Mouse (Mus musculus) kidney, postnatal 0 days (tissue): ENCODE results near the gene Nedd9. TPM values are rescaled to one million over a fixed set of nuclear protein-coding genes. Genes with fewer than 3 reads are reported as not detected.

Experiments
- ATAC-seq: fragments of 200-750 bp; cut with Nextera tagmentation; replicated peaks from 2 replicates; pipeline ENCODE4 v1.8.0; 2017; ENCODE audit warnings: low read depth, moderate number of reproducible peaks, moderate TSS enrichment, moderate library complexity; ENCODE audit not compliant: low FRiP score
- DNase-seq: peaks from one replicate; pipeline ENCODE4 v3.0.0-alpha.2; 2016; ENCODE audit warnings: low spot score
- H3K27ac ChIP-seq: fragments of 300-500 bp; sonication (generic); 2 replicates; pipeline ENCODE4 v1.5.1; 2014; ENCODE audit warnings: mild to moderate bottlenecking
- H3K27me3 ChIP-seq: fragments of 300-500 bp; sonication (generic); 2 replicates; pipeline ENCODE4 v1.6.1; 2014; ENCODE audit warnings: low read length, mixed read lengths; ENCODE audit not compliant: insufficient read depth
- H3K36me3 ChIP-seq: fragments of 300-500 bp; sonication (generic); 2 replicates; pipeline ENCODE4 v1.6.1; 2014; ENCODE audit warnings: low read length, mixed read lengths; ENCODE audit not compliant: insufficient read depth
- H3K4me1 ChIP-seq: fragments of 300-500 bp; sonication (generic); replicated peaks from 2 replicates; pipeline ENCODE4 v1.6.1; 2014; ENCODE audit warnings: antibody characterized with exemption, low read length, mixed read lengths; ENCODE audit not compliant: insufficient read depth
- H3K4me2 ChIP-seq: fragments of 300-500 bp; sonication (generic); 2 replicates; pipeline ENCODE4 v1.6.1; 2014; ENCODE audit warnings: mild to moderate bottlenecking, low read length, moderate library complexity, mixed read lengths
- H3K4me3 ChIP-seq: fragments of 300-500 bp; sonication (generic); replicated peaks from 2 replicates; pipeline ENCODE4 v1.5.1; 2014; ENCODE audit warnings: low read depth, low read length
- H3K9ac ChIP-seq: fragments of 300-500 bp; sonication (generic); 2 replicates; pipeline ENCODE4 v1.6.1; 2014; ENCODE audit warnings: low read depth, low read length
- H3K9me3 ChIP-seq: fragments of 300-500 bp; sonication (generic); replicated peaks from 2 replicates; pipeline ENCODE4 v1.6.1; 2016; ENCODE audit warnings: low read length, inconsistent platforms, mixed read lengths
- CTCF ChIP-seq: IDR thresholded peaks from 2 replicates; pipeline ENCODE4 v1.5.1; 2016; ENCODE audit warnings: antibody characterized with exemption, low read depth, mild to moderate bottlenecking, moderate library complexity
- WGBS: fragments of 180-500 bp; shearing (Covaris S2); extraction: QIAGEN DNeasy Blood & Tissue Kit; methylation state at CpG from one replicate; pipeline ENCODE4 v1.1.7; 2014; 5-methylcytosine and 5-hydroxymethylcytosine counted together
- polyA plus RNA-seq: library from polyadenylated mRNA; unstranded; fragments of >200 nt; fragmentation: Nextera tagmentation; extraction: Ambion mirVana; gene quantifications from 2 replicates; pipeline ENCODE4 v1.2.1, GENCODE M21; 2015

The Nedd9 gene
- polyA plus RNA-seq, 1 experiment from 2014 or later = 27.3 TPM

- ATAC-seq = no peak
- 90% methylated on average over 4 of the region's 4 CpGs for WGBS
- DNase-seq = no peak
Observed at GRCm38 (mm10) chr13:41519792-41520191, 32.6 kb upstream of the Nedd9 start.

GRCm38 (mm10) chr13:41517193-41517592 is 30.0 kb upstream of the Nedd9 start:
- WGBS = 88% methylated on average over 4 of the region's 4 CpGs

More at GRCm38 (mm10) chr13:41519792-41520191, 32.6 kb upstream of the Nedd9 start:
- Histone ChIP-seq H3K36me3 (no peaks in the 10 kb centered on the region), H3K9ac (no peak overlapping the region), H3K27me3 (no peaks in the 10 kb centered on the region), H3K4me1 (no peaks in the 10 kb centered on the region), H3K27ac (no peak overlapping the region), H3K4me3 (no peak overlapping the region), H3K9me3 (no peaks in the 10 kb centered on the region), H3K4me2 (no peak overlapping the region)
- TF ChIP-seq CTCF = no peak

GRCm38 (mm10) chr13:41515749-41516148 is 28.6 kb upstream of the Nedd9 start:
- no peak for TF ChIP-seq CTCF
- Histone ChIP-seq H3K9ac (no peak overlapping the region), H3K4me2 (no peak overlapping the region), H3K4me3 (no peak overlapping the region), H3K36me3 (no peaks in the 10 kb centered on the region), H3K4me1 (0 out of 2 replicates have a peak, but pooled peaks cover 4% of the 10 kb centered on the region), H3K27me3 (no peaks in the 10 kb centered on the region), H3K9me3 (no peaks in the 10 kb centered on the region), H3K27ac (no peak overlapping the region)
- no peak for ATAC-seq
- DNase-seq = no peak
- 79% methylated on average over 4 of the region's 4 CpGs for WGBS

More at GRCm38 (mm10) chr13:41517193-41517592, 30.0 kb upstream of the Nedd9 start:
- DNase-seq (no peak), ATAC-seq (no peak)
- Histone ChIP-seq H3K27ac (no peak overlapping the region), H3K9me3 (no peaks in the 10 kb centered on the region), H3K4me3 (no peak overlapping the region), H3K36me3 (no peaks in the 10 kb centered on the region), H3K4me2 (no peak overlapping the region), H3K4me1 (no peaks in the 10 kb centered on the region), H3K27me3 (no peaks in the 10 kb centered on the region), H3K9ac (no peak overlapping the region)
- TF ChIP-seq CTCF = no peak

DNA sequence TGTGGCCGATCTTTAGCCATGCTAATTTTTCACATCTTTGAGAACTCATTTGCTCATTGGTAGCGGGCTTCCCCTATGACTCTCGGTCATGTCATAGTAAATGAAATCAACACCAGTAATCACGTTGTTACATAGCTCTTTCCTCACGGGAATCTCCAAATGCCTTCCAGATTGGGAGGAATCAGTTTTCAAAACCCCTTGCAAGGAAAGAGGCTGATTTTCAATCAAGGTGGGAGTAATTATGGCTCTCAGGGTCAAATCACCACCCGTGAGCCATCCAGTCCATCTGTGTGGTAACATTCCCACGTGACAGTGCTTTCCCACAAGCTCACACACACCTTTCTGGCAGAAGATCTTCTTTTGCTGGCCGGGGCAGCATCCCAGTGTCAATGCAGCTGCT is 27.8 kb upstream of the Nedd9 start:
- no peak overlapping the region for H3K27ac ChIP-seq
- 37% methylated on average over 8 of the region's 8 CpGs for WGBS
- H3K9ac ChIP-seq = no peak overlapping the region
- H3K4me1 ChIP-seq = 0 out of 2 replicates have a peak, but pooled peaks cover 4% of the 10 kb centered on the region
- H3K36me3 ChIP-seq = no peaks in the 10 kb centered on the region
- no peaks in the 10 kb centered on the region for H3K9me3 ChIP-seq
- DNase-seq = no peak
- TF ChIP-seq CTCF = no peak
- no peaks in the 10 kb centered on the region for H3K27me3 ChIP-seq
- no peak for ATAC-seq
- no peak overlapping the region for H3K4me2 ChIP-seq
- no peak overlapping the region for H3K4me3 ChIP-seq

- Histone ChIP-seq H3K4me2 (no peak overlapping the region), H3K4me3 (no peak overlapping the region), H3K36me3 (no peaks in the 10 kb centered on the region), H3K4me1 (0 out of 2 replicates have a peak, but pooled peaks cover 4% of the 10 kb centered on the region), H3K9me3 (no peaks in the 10 kb centered on the region), H3K27ac (no peak overlapping the region), H3K9ac (no peak overlapping the region), H3K27me3 (no peaks in the 10 kb centered on the region)
- DNase-seq (no peak), ATAC-seq (no peak)
- 95% methylated on average over 3 of the region's 3 CpGs for WGBS
- no peak for TF ChIP-seq CTCF
Observed at GRCm38 (mm10) chr13:41513456-41513855, 26.3 kb upstream of the Nedd9 start.

- no peaks in the 10 kb centered on the region for H3K36me3 ChIP-seq
- H3K27me3 ChIP-seq = no peaks in the 10 kb centered on the region
- DNase-seq (peak; percentile 29), ATAC-seq (no peak)
- no peaks in the 10 kb centered on the region for H3K9me3 ChIP-seq
- WGBS = 31% methylated on average over 4 of the region's 4 CpGs
- H3K27ac ChIP-seq = no peak overlapping the region
- H3K4me2 ChIP-seq = no peak overlapping the region
- TF ChIP-seq CTCF = no peak
- H3K4me1 ChIP-seq = 0 out of 2 replicates have a peak, but pooled peaks cover 4% of the 10 kb centered on the region
- H3K9ac ChIP-seq = no peak overlapping the region
- no peak overlapping the region for H3K4me3 ChIP-seq
Observed at GRCm38 (mm10) chr13:41512243-41512642, 25.1 kb upstream of the Nedd9 start.
